Mouse (Mus musculus) limb, embryonic 12.5 days (tissue): Measurements from ENCODE around the gene Olfr692. TPM values are rescaled to one million over a fixed set of nuclear protein-coding genes. Genes with fewer than 3 reads are reported as not detected.

Experiments
- ATAC-seq: fragments of 200-750 bp; cut with Nextera tagmentation; 2 replicates; pipeline ENCODE4 v1.8.0; 2017; ENCODE audit warnings: low read depth, moderate TSS enrichment; ENCODE audit not compliant: insufficient number of reproducible peaks, insufficient read depth, low FRiP score, low TSS enrichment
- H3K27ac ChIP-seq: fragments of 300-500 bp; sonication (generic); 2 replicates; pipeline ENCODE4 v1.5.1; 2016; ENCODE audit warnings: mild to moderate bottlenecking, moderate library complexity
- H3K27me3 ChIP-seq: fragments of 300-500 bp; sonication (generic); 2 replicates; pipeline ENCODE4 v1.6.1; 2016; ENCODE audit warnings: mild to moderate bottlenecking, moderate library complexity
- H3K36me3 ChIP-seq: fragments of 300-500 bp; sonication (generic); 2 replicates; pipeline ENCODE4 v1.6.1; 2016; ENCODE audit warnings: mild to moderate bottlenecking, moderate library complexity
- H3K4me1 ChIP-seq: fragments of 300-500 bp; sonication (generic); replicated peaks from 2 replicates; pipeline ENCODE4 v1.6.1; 2016
- H3K4me2 ChIP-seq: fragments of 300-500 bp; sonication (generic); 2 replicates; pipeline ENCODE4 v1.6.1; 2016; ENCODE audit warnings: mild to moderate bottlenecking, moderate library complexity
- H3K4me3 ChIP-seq: fragments of 300-500 bp; sonication (generic); replicated peaks from 2 replicates; pipeline ENCODE4 v1.5.1; 2016; ENCODE audit warnings: mild to moderate bottlenecking
- H3K9ac ChIP-seq: fragments of 300-500 bp; sonication (generic); replicated peaks from 2 replicates; pipeline ENCODE4 v1.6.1; 2016; ENCODE audit warnings: mild to moderate bottlenecking, moderate library complexity
- H3K9me3 ChIP-seq: fragments of 300-500 bp; sonication (generic); 2 replicates; pipeline ENCODE4 v1.6.1; 2016; ENCODE audit warnings: mild to moderate bottlenecking, moderate library complexity
- WGBS: fragments of 180-500 bp; shearing (Covaris S2); methylation state at CpG from one replicate; pipeline ENCODE4 v1.1.7; 2016; 5-methylcytosine and 5-hydroxymethylcytosine counted together
- polyA plus RNA-seq: library from polyadenylated mRNA; unstranded; fragments of >200 nt; fragmentation: Nextera tagmentation; extraction: Ambion mirVana; gene quantifications from 2 replicates; pipeline ENCODE4 v1.2.1, GENCODE M21; 2016

Olfr692 gene
- polyA plus RNA-seq, 1 experiment from 2014 or later: not detected

GRCm38 (mm10) chr7:105373976-105374375, 5.9 kb downstream of the Olfr692 start:
- Histone ChIP-seq H3K9ac (no peak overlapping the region), H3K4me3 (no peak overlapping the region), H3K4me1 (no peaks in the 10 kb centered on the region), H3K4me2 (no peak overlapping the region), H3K27ac (no peak overlapping the region), H3K36me3 (peaks cover 61% of the 10 kb centered on the region), H3K27me3 (no peaks in the 10 kb centered on the region), H3K9me3 (no peaks in the 10 kb centered on the region)
- 96% methylated on average over 3 of the region's 3 CpGs for WGBS
- no peak for ATAC-seq

DNA sequence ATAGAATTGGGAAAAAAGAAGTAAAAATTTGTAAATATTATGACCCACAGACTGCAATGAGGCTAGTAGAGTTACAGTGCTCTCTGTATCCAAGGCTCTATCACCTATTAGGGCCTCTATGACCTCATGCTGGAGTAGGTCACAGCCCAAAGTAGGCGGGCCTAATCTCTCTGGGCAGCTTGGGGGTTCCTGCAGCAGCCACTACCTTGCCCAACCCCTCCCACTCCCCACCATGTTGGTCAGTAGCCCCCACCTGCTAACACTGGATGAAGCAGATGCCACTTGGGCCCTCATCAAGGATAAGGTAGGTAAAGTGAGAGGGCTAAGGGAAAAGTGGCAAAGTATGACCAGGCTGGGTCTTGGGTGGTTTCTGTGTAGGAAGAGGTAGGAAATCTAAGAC, 6.8 kb downstream of the Olfr692 start, which contains the start of gene Gm5901:
Gene Gm5901 (plus strand): TSS at position 173 of the 400 bp plus-strand sequence.
- ATAC-seq: no peak
- Histone ChIP-seq H3K4me2 (no peak within 1 kb of the TSS), H3K36me3 (peaks cover 70% of the 10 kb centered on the region), H3K4me3 (no peak within 1 kb of the TSS), H3K27me3 (no peaks in the 10 kb centered on the region), H3K27ac (no peak within 1 kb of the TSS), H3K9ac (no peak within 1 kb of the TSS), H3K4me1 (no peaks in the 10 kb centered on the region), H3K9me3 (no peaks in the 10 kb centered on the region)
- WGBS: 86% methylated on average over 1 of the region's 1 CpGs

DNA sequence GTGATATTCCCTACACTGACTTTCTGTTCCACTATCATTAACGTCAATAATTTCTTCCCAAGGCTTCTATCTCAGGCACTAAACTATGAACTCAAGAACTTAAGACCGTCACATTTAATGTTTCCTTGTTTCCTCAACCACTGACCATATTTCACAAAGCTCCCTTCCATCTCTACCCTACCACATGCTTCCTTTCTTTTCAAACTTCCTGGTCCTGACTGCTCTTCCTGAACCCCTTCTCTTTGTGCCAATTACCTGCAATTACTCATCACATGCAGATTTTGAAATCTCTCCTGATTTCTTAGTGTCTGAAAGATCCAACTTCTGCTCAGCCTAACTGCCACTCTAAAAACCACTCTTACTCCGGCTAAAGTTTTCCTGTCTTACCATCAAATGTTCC, 12.3 kb downstream of the Olfr692 start:
- Histone ChIP-seq H3K4me3 (no peak overlapping the region), H3K27ac (no peak overlapping the region), H3K36me3 (peaks cover 87% of the 10 kb centered on the region), H3K4me1 (no peaks in the 10 kb centered on the region), H3K27me3 (no peaks in the 10 kb centered on the region), H3K9me3 (no peaks in the 10 kb centered on the region), H3K4me2 (no peak overlapping the region), H3K9ac (no peak overlapping the region)
- no peak for ATAC-seq
- 96% methylated on average over 3 of the region's 3 CpGs for WGBS

DNA sequence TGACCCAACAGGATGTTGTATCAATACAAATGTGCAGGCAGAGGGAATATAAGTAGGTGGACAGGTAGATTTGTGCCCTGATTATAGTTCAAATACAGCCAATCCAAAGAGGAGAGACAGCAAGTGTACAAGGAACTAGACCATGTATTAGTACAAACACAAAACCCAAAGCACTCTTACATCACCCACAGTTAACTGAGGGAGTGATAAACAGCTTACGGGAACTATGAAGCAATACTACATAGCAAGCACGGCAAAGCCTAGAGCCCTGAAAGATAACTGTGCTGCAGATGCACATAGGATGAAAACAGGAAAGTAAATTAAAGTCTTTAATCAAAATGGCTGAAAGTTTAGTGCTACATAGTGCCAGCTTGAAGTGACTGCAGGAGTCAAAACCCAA, 19.7 kb downstream of the Olfr692 start:
- no peak overlapping the region for H3K27ac ChIP-seq
- H3K4me3 ChIP-seq: no peak overlapping the region
- H3K27me3 ChIP-seq: no peaks in the 10 kb centered on the region
- H3K9me3 ChIP-seq: no peaks in the 10 kb centered on the region
- whole genome bisulfite sequencing: 95% methylated on average over 2 of the region's 2 CpGs
- H3K36me3 ChIP-seq: peaks cover 78% of the 10 kb centered on the region
- no peaks in the 10 kb centered on the region for H3K4me1 ChIP-seq
- no peak for ATAC-seq
- H3K9ac ChIP-seq: no peak overlapping the region
- no peak overlapping the region for H3K4me2 ChIP-seq

GRCm38 (mm10) chr7:105390236-105390635, 22.2 kb downstream of the Olfr692 start:
- Histone ChIP-seq H3K27me3 (no peaks in the 10 kb centered on the region), H3K4me2 (no peak overlapping the region), H3K9me3 (no peaks in the 10 kb centered on the region), H3K4me3 (no peak overlapping the region), H3K4me1 (no peaks in the 10 kb centered on the region), H3K27ac (no peak overlapping the region), H3K9ac (no peak overlapping the region), H3K36me3 (peaks cover 56% of the 10 kb centered on the region)
- no peak for ATAC-seq
- WGBS: 87% methylated on average over 2 of the region's 2 CpGs

GRCm38 (mm10) chr7:105394606-105395005, 26.6 kb downstream of the Olfr692 start:
- ATAC-seq: no peak
- H3K4me2 ChIP-seq: no peak overlapping the region
- no peak overlapping the region for H3K9ac ChIP-seq
- WGBS: 79% methylated on average over 1 of the region's 1 CpGs
- H3K27me3 ChIP-seq: no peaks in the 10 kb centered on the region
- H3K36me3 ChIP-seq: peaks cover 15% of the 10 kb centered on the region
- no peak overlapping the region for H3K4me3 ChIP-seq
- H3K27ac ChIP-seq: no peak overlapping the region
- H3K9me3 ChIP-seq: no peaks in the 10 kb centered on the region
- peaks cover 9% of the 10 kb centered on the region for H3K4me1 ChIP-seq

GRCm38 (mm10) chr7:105395131-105395820, 27.2 kb downstream of the Olfr692 start:
- Histone ChIP-seq H3K36me3 (peaks cover 9% of the 10 kb centered on the region; the same call in 1 of the 2 replicates), H3K4me1 (peaks cover 9% of the 10 kb centered on the region), H3K4me3 (no peak overlapping the region), H3K27ac (no peak overlapping the region), H3K9me3 (no peaks in the 10 kb centered on the region), H3K4me2 (no peak overlapping the region), H3K9ac (no peak overlapping the region), H3K27me3 (no peaks in the 10 kb centered on the region)
- ATAC-seq: no peak

DNA sequence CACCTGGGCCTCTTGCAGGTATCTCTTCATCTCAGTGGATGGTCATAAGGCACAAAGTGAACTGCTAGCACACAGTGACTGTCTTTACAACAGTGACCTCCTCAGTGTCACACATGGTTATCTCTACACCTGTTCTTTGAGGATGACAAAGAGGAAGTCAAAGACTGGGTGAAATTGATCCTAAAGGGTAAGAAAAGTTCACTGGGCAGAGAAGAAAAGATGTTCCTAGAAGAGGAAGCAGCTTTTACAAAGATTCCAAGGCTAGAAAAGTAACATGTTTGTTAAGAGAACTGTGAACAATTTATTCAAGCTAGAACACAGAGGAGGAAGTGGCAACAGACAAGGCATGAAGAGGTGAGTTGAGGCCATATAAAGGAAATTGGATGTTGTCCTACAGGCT, 28.1 kb downstream of the Olfr692 start:
- H3K4me3 ChIP-seq: no peak overlapping the region
- no peak overlapping the region for H3K27ac ChIP-seq
- no peaks in the 10 kb centered on the region for H3K27me3 ChIP-seq
- H3K9me3 ChIP-seq: no peaks in the 10 kb centered on the region
- H3K4me1 ChIP-seq: peaks cover 9% of the 10 kb centered on the region
- no peak for ATAC-seq
- H3K9ac ChIP-seq: no peak overlapping the region
- H3K36me3 ChIP-seq: peaks cover 9% of the 10 kb centered on the region; the same call in 1 of the 2 replicates
- no peak overlapping the region for H3K4me2 ChIP-seq

GRCm38 (mm10) chr7:105399058-105399934, 31.3 kb downstream of the Olfr692 start:
- H3K4me1 ChIP-seq: peaks cover 9% of the 10 kb centered on the region
- peak overlapping the region; percentile 66 for H3K27ac ChIP-seq
- 3% methylated on average over 25 of the region's 25 CpGs for WGBS
- H3K36me3 ChIP-seq: no peaks in the 10 kb centered on the region; the same call in 1 of the 2 replicates
- no peaks in the 10 kb centered on the region for H3K27me3 ChIP-seq
- peak; percentile 50; the same call in 1 of the 2 replicates for ATAC-seq
- no peaks in the 10 kb centered on the region for H3K9me3 ChIP-seq
- peak overlapping the region; percentile 84 for H3K9ac ChIP-seq
- H3K4me3 ChIP-seq: peak overlapping the region; percentile 80
- H3K4me2 ChIP-seq: peak overlapping the region; percentile 75

GRCm38 (mm10) chr7:105399935-105400624, 32.0 kb downstream of the Olfr692 start, which contains the start of gene Fam160a2:
TSS of gene Fam160a2 (minus strand) at chr7:105400054.
- H3K27me3 ChIP-seq: no peaks in the 10 kb centered on the region
- H3K4me2 ChIP-seq: peak within 1 kb of the TSS; percentile 75
- no peaks in the 10 kb centered on the region for H3K36me3 ChIP-seq
- WGBS: under 1% methylated on average over 55 of the region's 55 CpGs
- peak; percentile 100 for ATAC-seq
- H3K27ac ChIP-seq: peak within 1 kb of the TSS; percentile 82
- peak within 1 kb of the TSS; percentile 80 for H3K4me3 ChIP-seq
- H3K4me1 ChIP-seq: peaks cover 9% of the 10 kb centered on the region
- no peaks in the 10 kb centered on the region for H3K9me3 ChIP-seq
- H3K9ac ChIP-seq: peak within 1 kb of the TSS; percentile 84

DNA sequence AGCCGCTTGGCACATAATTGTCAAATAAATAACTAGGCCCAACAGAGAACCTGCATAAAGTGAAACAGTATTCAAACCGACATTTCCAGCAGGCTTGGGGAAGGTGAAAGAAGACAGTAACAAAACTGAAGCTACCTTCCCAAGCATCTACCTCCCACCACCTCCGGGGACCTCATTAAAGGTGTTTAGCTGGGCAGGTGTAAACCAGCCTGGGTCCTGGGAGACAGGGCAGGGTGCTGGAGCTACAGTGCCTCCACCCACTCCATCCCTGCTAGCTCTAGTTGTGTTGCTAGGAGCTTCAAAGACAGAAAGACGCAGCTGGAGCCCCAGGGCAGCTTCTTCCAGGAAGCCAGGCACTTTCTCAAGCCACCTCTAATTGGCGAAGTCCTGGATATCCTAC, 36.2 kb downstream of the Olfr692 start, which contains the start of gene Cnga4:
Gene Cnga4 (plus strand): TSS at position 301 of the 400 bp plus-strand sequence.
- ATAC-seq: no peak
- Histone ChIP-seq H3K36me3 (no peaks in the 10 kb centered on the region), H3K4me2 (no peak within 1 kb of the TSS), H3K4me3 (no peak within 1 kb of the TSS), H3K4me1 (no peaks in the 10 kb centered on the region), H3K27me3 (no peaks in the 10 kb centered on the region), H3K27ac (no peak within 1 kb of the TSS), H3K9ac (no peak within 1 kb of the TSS), H3K9me3 (no peaks in the 10 kb centered on the region)
- WGBS: 54% methylated on average over 5 of the region's 5 CpGs
